In the genomic region with DNA sequence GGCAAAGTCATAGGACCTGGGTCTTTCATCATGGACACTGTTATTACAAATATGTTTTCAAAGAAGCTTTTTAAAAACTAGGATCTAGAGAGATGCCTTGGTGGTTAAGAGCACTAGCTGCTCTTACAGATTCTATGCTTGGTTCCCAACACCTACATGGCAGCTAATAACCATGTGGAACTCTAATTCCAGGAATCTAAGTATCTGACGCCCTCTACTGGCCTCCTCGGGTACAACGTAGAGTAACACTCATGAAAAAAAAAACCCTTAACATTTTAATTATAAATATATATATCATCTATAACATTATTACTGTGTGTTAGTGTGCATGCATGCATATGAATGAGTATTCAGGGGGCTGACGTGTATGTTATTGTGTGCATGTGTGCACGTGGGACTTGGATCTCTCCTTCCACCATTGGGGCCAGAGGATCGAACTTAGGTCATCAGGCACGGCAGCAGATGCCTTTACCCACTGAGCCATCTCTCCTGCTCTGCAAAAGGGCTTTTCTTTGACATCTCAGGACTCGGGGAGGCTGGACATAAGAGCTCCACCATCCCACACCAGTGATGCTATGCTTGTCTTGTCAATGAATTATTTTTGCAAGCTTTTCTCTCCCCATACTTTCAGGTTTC, we compare ENCODE assay signal across 9 mouse cellular contexts. TPM values are rescaled to one million over a fixed set of nuclear protein-coding genes. Genes with fewer than 3 reads are reported as not detected.
DNase-seq lines count a peak whose midpoint lies in the region; ATAC-seq and TF ChIP-seq lines count a peak whose summit lies in the region.
"Had no signal": no experiment of that assay in that cellular context is flagged by ENCODE, and none has a peak within 500 bp of the region (broad histone marks: within the 10 kb centered on the region; RNA-seq: fewer than 3 reads in every experiment).

No protein-coding gene starts in this region.

- H3K4me3 ChIP-seq in midbrain, postnatal 0 days (ENCODE audit: low read depth, low read length): no peak overlapping the region
- no peak overlapping the region for H3K4me3 ChIP-seq in midbrain, embryonic 13.5 days (replicated peaks)
- H3K4me3 ChIP-seq in liver, postnatal 0 days (ENCODE audit: low read depth, low read length): no peak overlapping the region
- H3K4me3 ChIP-seq: midbrain, embryonic 12.5 days had no signal

- no peaks in the 10 kb centered on the region for H3K27me3 ChIP-seq in midbrain, postnatal 0 days (ENCODE audit: insufficient read depth, low read length)
- H3K27me3 ChIP-seq in midbrain, embryonic 13.5 days: no peaks in the 10 kb centered on the region
- H3K27me3 ChIP-seq in liver, postnatal 0 days (ENCODE audit: insufficient read depth, low read length): no peaks in the 10 kb centered on the region
- H3K27me3 ChIP-seq: midbrain, embryonic 12.5 days had no signal

- peak; percentile 63 for DNase-seq in cerebellum, adult 9-10 months
- no peak for DNase-seq in cerebellum, postnatal 4 days (ENCODE audit: low spot score in 2 of 2)
- peak; percentile 51 for DNase-seq in midbrain, postnatal 0 days (ENCODE audit: low spot score)
- peak; percentile 42 to 60 for DNase-seq in cerebellum, postnatal 36 days
- peak; percentile 50 for DNase-seq in liver, postnatal 0 days
- no peak for DNase-seq in urinary bladder, postnatal 4 days (ENCODE audit: low spot score in 2 of 2)
- no peak for DNase-seq in neural tube, embryonic 10.5 days (ENCODE audit: extremely low spot score, low spot score)

- H3K36me3 ChIP-seq in midbrain, postnatal 0 days (ENCODE audit: insufficient read depth, low read length): no peaks in the 10 kb centered on the region
- H3K36me3 ChIP-seq in midbrain, embryonic 13.5 days: peaks cover 4% of the 10 kb centered on the region; the same call in 1 of the 2 replicates
- H3K36me3 ChIP-seq in liver, postnatal 0 days (replicated peaks; ENCODE audit: insufficient read depth, low read length): no peaks in the 10 kb centered on the region
- H3K36me3 ChIP-seq: midbrain, embryonic 12.5 days had no signal

- no peak for TF ChIP-seq EP300 in liver, postnatal 0 days (IDR thresholded peaks at IDR 0.05; ENCODE audit: low read depth)

- H3K9ac ChIP-seq in midbrain, postnatal 0 days (replicated peaks; ENCODE audit: low read length, poor library complexity, severe bottlenecking): no peak overlapping the region
- no peak overlapping the region for H3K9ac ChIP-seq in midbrain, embryonic 13.5 days (replicated peaks)
- H3K9ac ChIP-seq in liver, postnatal 0 days (replicated peaks): no peak overlapping the region
- H3K9ac ChIP-seq: midbrain, embryonic 12.5 days had no signal

- ATAC-seq in midbrain, postnatal 0 days (ENCODE audit: low FRiP score): no peak
- no peak for ATAC-seq in midbrain, embryonic 13.5 days
- no peak for ATAC-seq in liver, postnatal 0 days

- no peak overlapping the region for H3K27ac ChIP-seq in midbrain, postnatal 0 days (ENCODE audit: low read depth, low read length)
- H3K27ac ChIP-seq in midbrain, embryonic 13.5 days: no peak overlapping the region
- H3K27ac ChIP-seq in liver, postnatal 0 days (ENCODE audit: low read depth): no peak overlapping the region
- H3K27ac ChIP-seq: midbrain, embryonic 12.5 days had no signal

- no peaks in the 10 kb centered on the region for H3K4me1 ChIP-seq in midbrain, postnatal 0 days (ENCODE audit: insufficient read depth, low read length)
- peaks cover 33% of the 10 kb centered on the region for H3K4me1 ChIP-seq in midbrain, embryonic 13.5 days (replicated peaks)
- H3K4me1 ChIP-seq in liver, postnatal 0 days (ENCODE audit: insufficient read depth): peaks cover 21% of the 10 kb centered on the region

- no peak overlapping the region for H3K4me2 ChIP-seq in midbrain, postnatal 0 days (ENCODE audit: low read depth, low read length, poor library complexity, severe bottlenecking)
- H3K4me2 ChIP-seq in midbrain, embryonic 13.5 days (replicated peaks): no peak overlapping the region
- no peak overlapping the region for H3K4me2 ChIP-seq in liver, postnatal 0 days (ENCODE audit: low read depth, low read length)
- H3K4me2 ChIP-seq: midbrain, embryonic 12.5 days had no signal

- 32% methylated on average over 8 of the region's 8 CpGs for WGBS in midbrain, postnatal 0 days
- 29% methylated on average over 8 of the region's 8 CpGs for WGBS in midbrain, embryonic 13.5 days
- 37% methylated on average over 8 of the region's 8 CpGs for WGBS in liver, postnatal 0 days (ENCODE audit: insufficient replicate concordance)

- no peaks in the 10 kb centered on the region for H3K9me3 ChIP-seq in midbrain, postnatal 0 days (ENCODE audit: low read length)
- no peaks in the 10 kb centered on the region for H3K9me3 ChIP-seq in midbrain, embryonic 13.5 days
- no peaks in the 10 kb centered on the region for H3K9me3 ChIP-seq in liver, postnatal 0 days (ENCODE audit: low read length)
- H3K9me3 ChIP-seq: midbrain, embryonic 12.5 days had no signal

- TF ChIP-seq CTCF in midbrain, postnatal 0 days (IDR thresholded peaks at IDR 0.05): peak; percentile 57
- peak; percentile 68 for TF ChIP-seq CTCF in liver, postnatal 0 days (IDR thresholded peaks at IDR 0.05; ENCODE audit: low read depth)

RNA-seq across cellular contexts. Expression of a gene that starts 2.2 kb away (rescaled TPM):
- total RNA-seq in midbrain, postnatal 0 days (2014; rRNA removed): 148 and 151 TPM in 2 replicates
- 87.0 and 89.0 TPM in 2 replicates for polyA plus RNA-seq in midbrain, postnatal 0 days (2015; fragmentation: Nextera tagmentation; extraction: Ambion mirVana)
- 78.8 and 84.0 TPM in 2 replicates for polyA plus RNA-seq in midbrain, embryonic 13.5 days (2015; fragmentation: Nextera tagmentation; extraction: Ambion mirVana)
- polyA plus RNA-seq in liver, postnatal 0 days (2015; fragmentation: Nextera tagmentation; extraction: Ambion mirVana): 15.1 and 16.6 TPM in 2 replicates

RNA-seq across cellular contexts. Expression of a gene that starts 3.4 kb away (rescaled TPM):
- total RNA-seq in midbrain, postnatal 0 days (2014; rRNA removed): 7.6 and 7.7 TPM in 2 replicates
- 13.2 and 14.1 TPM in 2 replicates for polyA plus RNA-seq in midbrain, postnatal 0 days (2015; fragmentation: Nextera tagmentation; extraction: Ambion mirVana)
- polyA plus RNA-seq in midbrain, embryonic 13.5 days (2015; fragmentation: Nextera tagmentation; extraction: Ambion mirVana): 6.1 and 6.8 TPM in 2 replicates
- polyA plus RNA-seq in liver, postnatal 0 days (2015; fragmentation: Nextera tagmentation; extraction: Ambion mirVana): 0.66 and 1.3 TPM in 2 replicates

RNA-seq across cellular contexts. Expression of a gene that starts 54.7 kb away (rescaled TPM):
- total RNA-seq in midbrain, postnatal 0 days (2014; rRNA removed): not detected in 2 replicates
- 0.31 TPM in 1 of 2 replicates, not detected in the other for polyA plus RNA-seq in midbrain, postnatal 0 days (2015; fragmentation: Nextera tagmentation; extraction: Ambion mirVana)
- polyA plus RNA-seq in midbrain, embryonic 13.5 days (2015; fragmentation: Nextera tagmentation; extraction: Ambion mirVana): 0.39 and 0.50 TPM in 2 replicates
- 2.4 and 2.6 TPM in 2 replicates for polyA plus RNA-seq in liver, postnatal 0 days (2015; fragmentation: Nextera tagmentation; extraction: Ambion mirVana)

Comparison
In these comparisons a context has a peak if more than half of its experiments do, and no peak if none do; other contexts are left out.
1. DNase-seq: peak in cerebellum, adult 9-10 months (single experiment), midbrain, postnatal 0 days (single experiment), cerebellum, postnatal 36 days (2 of 2) and liver, postnatal 0 days (single experiment); none in cerebellum, postnatal 4 days (0 of 2), urinary bladder, postnatal 4 days (0 of 2) and neural tube, embryonic 10.5 days (single experiment).